Mouse (Mus musculus) ES-Bruce4 (cell line): Measurements from ENCODE around the gene Ptk6. TPM values are rescaled to one million over a fixed set of nuclear protein-coding genes. Genes with fewer than 3 reads are reported as not detected.

Experiments
- H3K27ac ChIP-seq: 2 replicates; pipeline ENCODE4 v1.5.1; 2012; ENCODE audit warnings: low read length, inconsistent platforms; ENCODE audit not compliant: insufficient read depth
- H3K27me3 ChIP-seq: 2 replicates; pipeline ENCODE4 v1.6.1; 2012; ENCODE audit warnings: mild to moderate bottlenecking, low read length, inconsistent platforms; ENCODE audit not compliant: control insufficient read depth, poor library complexity, insufficient read depth, severe bottlenecking
- H3K36me3 ChIP-seq: 2 replicates; pipeline ENCODE4 v1.6.1; 2012; ENCODE audit warnings: inconsistent platforms, mild to moderate bottlenecking, low read length, moderate library complexity; ENCODE audit not compliant: control insufficient read depth, poor library complexity, insufficient read depth, severe bottlenecking
- H3K4me1 ChIP-seq: one replicate; pipeline ENCODE4 v1.8.1; 2011; ENCODE audit warnings: low read length; ENCODE audit not compliant: control insufficient read depth, insufficient read depth
- H3K4me3 ChIP-seq: 2 replicates; pipeline ENCODE4 v1.5.1; 2011; ENCODE audit warnings: low read depth, mild to moderate bottlenecking, low read length
- H3K9ac ChIP-seq: 2 replicates; pipeline ENCODE4 v1.6.1; 2012; ENCODE audit warnings: low read depth, mild to moderate bottlenecking, inconsistent platforms; ENCODE audit not compliant: poor library complexity, severe bottlenecking
- H3K9me3 ChIP-seq: replicated peaks from 2 replicates; pipeline ENCODE4 v1.6.1; 2012; ENCODE audit warnings: mild to moderate bottlenecking, low read length, inconsistent platforms; ENCODE audit not compliant: control insufficient read depth, poor library complexity, insufficient read depth, severe bottlenecking
- CTCF ChIP-seq: IDR thresholded peaks from one replicate; pipeline ENCODE4 v1.8.1; 2011; ENCODE audit warnings: low read depth, low read length
- EP300 ChIP-seq: IDR thresholded peaks from 2 replicates; pipeline ENCODE4 v1.6.1; 2011; ENCODE audit warnings: low read depth, low read length; ENCODE audit not compliant: insufficient read depth
- POLR2A ChIP-seq: IDR thresholded peaks from one replicate; pipeline ENCODE4 v1.8.1; 2011; ENCODE audit warnings: low read length; ENCODE audit not compliant: insufficient read depth
- polyA plus RNA-seq: library from polyadenylated mRNA; stranded (reverse); fragments of >200 nt; gene quantifications from 2 replicates; pipeline ENCODE4 v1.2.4, GENCODE M21; 2011; ENCODE audit warnings: low read depth; ENCODE audit not compliant: missing spikeins, insufficient read depth, insufficient read length

The Ptk6 gene
- polyA plus RNA-seq, 1 experiment: not detected

- TF ChIP-seq CTCF (peak; percentile 44), EP300 (no peak)
- Histone ChIP-seq H3K36me3 (no peaks in the 10 kb centered on the region), H3K4me1 (no peaks in the 10 kb centered on the region), H3K9me3 (no peaks in the 10 kb centered on the region), H3K9ac (no peak overlapping the region), H3K4me3 (no peak overlapping the region), H3K27me3 (no peaks in the 10 kb centered on the region), H3K27ac (no peak overlapping the region)
These were observed 33.3 kb upstream of the Ptk6 start for GRCm38 (mm10) chr2:181235681-181236566.

- TF ChIP-seq CTCF (no peak), POLR2A (no peak), EP300 (no peak)
- Histone ChIP-seq H3K4me3 (no peak overlapping the region), H3K27me3 (no peaks in the 10 kb centered on the region), H3K9ac (no peak overlapping the region), H3K9me3 (no peaks in the 10 kb centered on the region), H3K36me3 (no peaks in the 10 kb centered on the region), H3K27ac (no peak overlapping the region), H3K4me1 (no peaks in the 10 kb centered on the region)
These were observed 32.1 kb upstream of the Ptk6 start for GRCm38 (mm10) chr2:181234680-181235079.

- Histone ChIP-seq H3K4me3 (peak overlapping the region; percentile 15), H3K9me3 (no peaks in the 10 kb centered on the region), H3K27ac (no peak overlapping the region), H3K9ac (no peak overlapping the region), H3K27me3 (no peaks in the 10 kb centered on the region), H3K36me3 (no peaks in the 10 kb centered on the region), H3K4me1 (no peaks in the 10 kb centered on the region)
- TF ChIP-seq EP300 (no peak), CTCF (no peak), POLR2A (no peak)
These were observed 30.9 kb upstream of the Ptk6 start for GRCm38 (mm10) chr2:181233443-181233842.

GRCm38 (mm10) chr2:181231171-181231570 lies 28.6 kb upstream of the Ptk6 start:
- H3K4me3 ChIP-seq: no peak overlapping the region
- H3K27ac ChIP-seq: no peak overlapping the region
- H3K9ac ChIP-seq: no peak overlapping the region
- H3K4me1 ChIP-seq: no peaks in the 10 kb centered on the region
- H3K9me3 ChIP-seq: no peaks in the 10 kb centered on the region
- H3K27me3 ChIP-seq: no peaks in the 10 kb centered on the region
- TF ChIP-seq EP300 (no peak), POLR2A (no peak), CTCF (no peak)
- H3K36me3 ChIP-seq: no peaks in the 10 kb centered on the region

- H3K36me3 ChIP-seq: no peaks in the 10 kb centered on the region
- no peak overlapping the region for H3K9ac ChIP-seq
- H3K4me3 ChIP-seq: no peak overlapping the region
- H3K27ac ChIP-seq: no peak overlapping the region
- TF ChIP-seq EP300 (no peak), POLR2A (no peak), CTCF (no peak)
- no peaks in the 10 kb centered on the region for H3K4me1 ChIP-seq
- no peaks in the 10 kb centered on the region for H3K27me3 ChIP-seq
- no peaks in the 10 kb centered on the region for H3K9me3 ChIP-seq
These were observed 25.7 kb upstream of the Ptk6 start for GRCm38 (mm10) chr2:181228335-181228734.

- Histone ChIP-seq H3K27me3 (no peaks in the 10 kb centered on the region), H3K36me3 (no peaks in the 10 kb centered on the region), H3K9me3 (no peaks in the 10 kb centered on the region), H3K4me3 (no peak overlapping the region), H3K27ac (no peak overlapping the region), H3K9ac (no peak overlapping the region), H3K4me1 (no peaks in the 10 kb centered on the region)
- TF ChIP-seq CTCF (no peak), POLR2A (no peak), EP300 (no peak)
These were observed 24.5 kb upstream of the Ptk6 start for GRCm38 (mm10) chr2:181227122-181227521.
